Mouse (Mus musculus): Measurements from ENCODE around the gene Olfr434.
"Not testable (repeated sequence)": the region's sequence is repeated elsewhere in the genome, so short reads cannot be mapped to it uniquely, and the experiment has no call there.

Olfr434 gene

DNA sequence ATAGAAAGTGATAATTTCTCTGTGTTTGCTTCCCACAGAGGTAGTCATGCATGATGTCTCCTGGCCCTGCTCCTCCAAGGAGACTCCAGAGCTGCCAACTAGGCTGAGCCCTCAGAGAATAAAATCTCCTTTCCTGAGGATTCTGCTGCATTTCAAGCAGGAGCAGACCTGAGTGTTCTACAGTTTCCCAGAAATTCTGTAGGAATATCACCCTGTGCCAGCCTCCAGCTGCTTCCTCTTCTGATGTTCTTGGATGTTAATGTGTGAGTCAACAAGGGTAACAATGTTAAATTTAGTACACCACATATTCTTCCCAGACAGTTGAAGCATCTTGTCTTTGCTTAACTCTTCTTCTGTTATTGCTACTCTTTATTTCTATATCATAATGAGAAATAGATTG is at the start of gene Olfr434:
Gene Olfr434 (plus strand): TSS at position 149 of the 400 bp plus-strand sequence.
- DNase-seq (ENCODE audit: low read depth): not testable (repeated sequence)

DNA sequence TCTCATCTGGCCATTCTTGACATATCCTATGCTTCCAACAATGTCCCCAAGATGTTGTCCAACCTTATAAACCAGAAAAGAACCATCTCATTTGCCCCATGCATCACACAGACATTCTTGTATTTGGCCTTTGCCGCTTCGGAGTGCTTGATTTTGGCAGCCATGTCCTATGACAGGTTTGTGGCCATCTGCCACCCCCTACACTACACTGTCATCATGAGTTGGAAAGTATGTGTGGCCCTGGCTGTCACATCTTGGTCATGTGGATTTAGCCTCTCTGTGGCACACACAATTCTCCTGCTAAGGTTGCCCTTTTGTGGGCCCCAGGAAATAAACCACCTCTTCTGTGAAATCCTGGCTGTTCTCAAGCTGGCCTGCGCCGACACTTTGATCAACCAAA is 45.6 kb upstream of the Olfr434 start:
- DNase-seq (ENCODE audit: low read depth): no peak

DNA sequence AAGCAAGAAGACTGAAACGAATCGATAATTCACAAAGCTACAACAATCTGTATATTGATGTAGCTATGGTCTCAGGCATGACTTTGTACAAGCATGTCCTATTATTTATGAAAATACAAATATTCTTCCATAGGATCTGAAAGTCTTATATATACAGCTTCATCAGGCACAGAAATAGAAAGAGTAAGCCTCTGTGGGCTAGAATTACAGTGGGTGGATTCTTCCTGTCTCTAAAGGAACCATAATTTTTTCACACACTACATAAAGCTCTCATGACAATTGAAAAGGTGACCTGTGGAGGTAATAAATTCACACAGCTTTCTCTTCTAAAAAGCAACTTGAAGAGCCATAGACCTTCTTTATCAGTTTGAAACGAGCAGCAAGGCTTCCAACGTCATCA is 41.0 kb upstream of the Olfr434 start, which contains the start of gene Olfr13:
Gene Olfr13 (plus strand): TSS at position 301 of the 400 bp plus-strand sequence.
- DNase-seq (ENCODE audit: low read depth): no peak

DNA sequence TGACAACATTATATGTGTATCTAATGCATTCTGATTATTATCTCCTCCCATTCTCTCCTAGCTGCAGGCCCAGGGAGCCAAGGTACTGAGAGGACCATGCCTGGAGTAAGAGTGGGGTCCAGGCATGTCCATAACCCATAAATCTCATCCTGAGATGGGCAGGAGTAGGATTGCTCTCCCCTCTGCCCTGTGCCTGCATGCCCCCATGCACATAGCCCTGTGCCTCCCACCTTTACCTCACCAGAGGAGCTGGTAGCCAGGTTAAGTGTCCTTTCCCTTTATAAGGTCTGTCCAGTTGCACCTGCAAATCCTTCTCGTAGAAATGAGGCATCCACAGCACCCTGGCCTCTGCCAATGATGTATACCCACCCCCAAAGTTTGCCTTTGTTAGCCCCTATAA is 34.7 kb upstream of the Olfr434 start:
- no peak for DNase-seq (ENCODE audit: low read depth)

DNA sequence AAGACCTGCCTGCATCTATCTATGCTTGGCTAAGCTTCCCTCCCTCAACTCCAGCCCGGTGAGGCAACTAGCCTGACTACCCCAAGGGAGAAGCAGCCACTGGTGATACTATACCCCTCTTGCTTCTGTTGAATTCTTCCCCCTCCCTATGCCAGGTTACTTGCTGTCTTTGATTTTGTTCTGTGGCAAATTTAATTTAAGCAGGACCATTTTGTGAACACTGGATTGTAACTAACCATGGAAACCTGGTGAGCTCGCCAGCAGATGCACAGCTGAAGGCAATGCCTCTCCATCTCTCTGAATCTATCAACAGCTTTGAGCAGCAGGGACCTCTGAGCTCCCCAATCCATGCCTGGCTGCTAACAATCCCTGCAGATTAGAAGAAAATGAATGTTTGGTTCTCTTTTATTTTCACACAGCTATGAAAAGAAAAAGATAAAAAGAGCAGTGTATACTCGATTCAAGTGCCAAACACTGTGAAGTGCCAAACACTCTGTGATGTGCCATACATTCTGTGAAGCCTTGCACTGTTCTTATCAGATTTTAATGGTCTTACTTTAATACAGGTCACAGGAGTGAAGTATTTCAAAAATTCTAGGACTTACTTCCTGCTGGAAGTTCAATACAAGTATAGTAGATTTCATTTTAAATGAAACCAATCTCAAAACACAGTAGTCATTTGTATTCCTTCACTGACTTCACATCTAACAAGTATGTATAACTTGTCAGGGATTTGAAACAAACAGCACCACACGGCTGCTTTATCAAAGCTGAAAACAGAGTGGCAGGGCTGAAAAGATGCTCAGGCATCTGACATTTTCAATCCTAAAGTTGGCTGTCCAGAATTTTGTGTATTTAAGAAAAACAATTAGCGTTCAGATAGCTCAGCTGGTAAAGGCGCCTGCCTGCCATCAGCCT is 34.0 kb upstream of the Olfr434 start:
- no peak for DNase-seq (ENCODE audit: low read depth)

DNA sequence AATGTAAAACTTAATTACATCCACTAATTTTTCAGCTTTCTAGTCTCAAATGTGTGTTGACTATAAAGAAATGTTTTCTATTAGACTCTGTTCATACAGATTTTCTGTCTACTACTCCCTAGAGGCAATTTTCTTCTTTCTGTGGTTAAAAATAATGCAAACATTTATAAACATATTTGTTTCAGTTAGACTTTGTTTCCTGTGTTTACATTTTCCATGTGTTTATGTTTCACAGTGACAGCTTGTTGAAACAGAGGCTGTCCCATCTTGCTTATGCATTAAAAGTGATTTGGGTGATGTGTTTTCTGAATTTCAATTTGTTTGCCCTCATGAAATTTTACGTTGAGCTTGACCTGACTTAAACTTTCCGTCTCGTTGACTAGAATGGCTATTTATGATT is 21.8 kb upstream of the Olfr434 start:
- no peak for DNase-seq (ENCODE audit: low read depth)

DNA sequence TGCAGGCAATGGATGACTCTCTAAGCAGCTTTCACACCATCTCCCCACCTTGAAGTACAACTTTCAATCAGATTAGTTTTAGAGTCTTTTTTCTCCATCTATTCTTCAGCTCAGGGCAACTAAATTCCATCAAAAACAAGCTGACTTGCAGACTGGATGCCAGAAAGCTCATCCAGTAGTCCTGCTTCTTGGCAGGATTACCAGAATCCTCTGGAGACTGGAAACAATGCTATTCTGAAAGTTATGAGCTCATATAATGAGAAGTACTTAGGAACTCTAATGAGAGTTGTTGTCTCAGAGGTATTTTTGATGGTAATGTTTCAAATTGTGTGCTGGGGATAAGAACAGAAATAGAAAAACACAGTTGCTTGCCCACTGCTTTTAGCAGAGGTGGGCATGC is 16.0 kb upstream of the Olfr434 start, which contains the start of gene Olfr435:
Gene Olfr435 (plus strand): TSS at position 366 of the 400 bp plus-strand sequence.
- DNase-seq (ENCODE audit: low read depth): no peak

DNA sequence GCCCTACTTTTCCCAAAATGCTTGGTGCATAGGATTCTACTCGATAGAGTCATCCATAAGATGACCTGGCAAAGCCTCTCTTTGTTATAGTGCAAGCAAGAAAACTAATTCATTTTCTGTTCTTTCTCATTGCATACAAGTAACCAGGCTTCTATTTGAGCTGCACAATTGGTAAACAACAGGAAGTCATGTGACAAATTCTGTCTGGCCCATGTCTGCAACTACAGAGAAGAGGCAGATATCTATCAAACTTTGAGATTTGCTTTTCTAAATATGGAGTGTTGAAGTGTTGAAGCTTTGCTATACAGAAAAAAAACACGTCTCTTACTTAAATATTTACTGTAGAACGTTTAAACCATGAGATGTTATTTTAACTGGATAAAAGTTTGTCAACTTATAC is 14.7 kb upstream of the Olfr434 start:
- no peak for DNase-seq (ENCODE audit: low read depth)

DNA sequence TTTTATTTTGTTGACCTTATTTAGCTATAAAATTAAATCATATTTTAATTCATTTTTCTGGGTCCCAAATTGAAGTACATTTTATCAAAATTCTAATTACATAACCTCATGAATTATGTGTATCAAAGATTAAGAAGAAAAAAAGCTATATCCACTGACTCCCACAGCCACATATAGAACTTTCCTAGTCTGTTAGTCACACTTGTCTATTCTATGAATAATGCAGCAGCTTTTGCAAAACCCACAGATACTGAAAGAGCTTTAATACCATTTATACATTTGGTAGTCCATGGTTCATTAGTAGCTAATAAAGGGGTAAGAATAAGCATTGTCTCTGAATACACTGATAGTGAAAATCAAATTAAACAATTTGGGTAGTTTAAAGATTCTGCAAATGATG is 10.0 kb upstream of the Olfr434 start:
- DNase-seq (ENCODE audit: low read depth): no peak

DNA sequence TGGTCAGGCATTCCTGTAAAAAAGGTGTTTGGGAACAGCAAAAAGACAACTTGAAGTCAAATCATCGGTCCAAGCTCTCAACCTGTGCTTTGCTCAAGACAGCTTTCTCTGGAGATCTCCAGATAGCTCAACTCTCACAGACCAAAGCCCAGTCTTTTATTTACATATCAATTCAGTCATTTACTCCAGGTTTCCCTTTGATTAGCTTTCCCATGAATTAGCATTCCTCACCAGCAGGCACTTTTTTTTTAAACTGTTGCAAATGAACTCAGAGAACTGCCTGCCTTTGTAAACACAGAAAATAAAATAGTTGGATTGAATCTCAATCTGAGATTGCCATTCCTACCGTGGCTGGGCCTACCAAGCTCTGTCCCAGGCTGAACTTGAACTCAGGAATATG is 7.5 kb upstream of the Olfr434 start:
- DNase-seq (ENCODE audit: low read depth): no peak

DNA sequence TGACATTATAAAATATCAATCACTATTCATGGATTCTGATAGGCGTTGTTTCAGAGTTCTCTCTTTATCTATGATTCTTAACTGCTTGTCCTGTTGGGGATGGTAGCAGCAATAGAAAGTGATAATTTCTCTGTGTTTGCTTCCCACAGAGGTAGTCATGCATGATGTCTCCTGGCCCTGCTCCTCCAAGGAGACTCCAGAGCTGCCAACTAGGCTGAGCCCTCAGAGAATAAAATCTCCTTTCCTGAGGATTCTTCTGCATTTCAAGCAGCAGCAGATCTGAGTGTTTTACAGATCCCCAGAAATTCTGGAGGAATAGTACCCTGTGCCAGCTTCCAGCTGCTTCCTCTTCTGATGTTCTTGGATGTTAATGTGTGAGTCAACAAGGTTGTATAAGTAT is 18.4 kb downstream of the Olfr434 start, which contains the start of gene Olfr47:
Gene Olfr47 (plus strand): TSS at position 275 of the 400 bp plus-strand sequence.
- not testable (repeated sequence) for DNase-seq (ENCODE audit: low read depth)

DNA sequence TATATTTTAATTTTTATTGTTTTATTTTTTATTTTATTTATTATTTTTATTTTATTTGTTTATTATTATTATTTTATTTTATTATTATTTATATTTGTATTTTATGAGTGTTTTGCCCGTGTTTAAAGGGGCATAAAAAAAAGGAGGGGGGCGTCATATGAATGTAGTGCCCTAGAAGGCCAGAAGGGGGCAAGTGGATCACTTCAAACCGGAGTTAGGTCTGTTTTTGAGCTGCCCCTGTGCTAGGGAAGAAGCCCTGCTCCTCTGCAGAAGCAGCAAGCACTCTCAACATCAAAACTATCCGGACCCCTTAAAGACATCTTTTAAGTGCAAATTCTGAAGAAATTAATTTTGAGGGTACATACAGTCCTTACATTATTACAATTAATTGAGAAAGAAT is 29.2 kb downstream of the Olfr434 start:
- DNase-seq (ENCODE audit: low read depth): peak; percentile 36

DNA sequence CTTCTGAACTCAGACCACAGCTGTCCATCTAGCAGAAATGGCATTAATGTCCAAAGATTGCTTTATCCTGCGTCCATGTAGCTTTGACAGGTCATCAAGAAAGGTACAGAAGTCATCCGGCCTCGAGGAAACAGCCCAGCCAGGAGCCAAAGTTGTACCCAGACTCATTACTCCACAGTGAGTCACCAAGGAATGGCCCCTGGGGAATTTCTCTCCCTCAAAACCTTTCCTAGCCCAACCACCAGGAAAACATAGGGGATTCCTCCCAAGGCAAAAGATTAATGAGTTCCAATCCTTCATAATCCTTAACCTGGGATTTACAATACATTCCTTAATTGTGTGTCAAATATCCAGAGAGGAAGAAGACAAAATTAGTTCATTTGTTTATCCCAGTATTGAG is 34.6 kb downstream of the Olfr434 start:
- no peak for DNase-seq (ENCODE audit: low read depth)

DNA sequence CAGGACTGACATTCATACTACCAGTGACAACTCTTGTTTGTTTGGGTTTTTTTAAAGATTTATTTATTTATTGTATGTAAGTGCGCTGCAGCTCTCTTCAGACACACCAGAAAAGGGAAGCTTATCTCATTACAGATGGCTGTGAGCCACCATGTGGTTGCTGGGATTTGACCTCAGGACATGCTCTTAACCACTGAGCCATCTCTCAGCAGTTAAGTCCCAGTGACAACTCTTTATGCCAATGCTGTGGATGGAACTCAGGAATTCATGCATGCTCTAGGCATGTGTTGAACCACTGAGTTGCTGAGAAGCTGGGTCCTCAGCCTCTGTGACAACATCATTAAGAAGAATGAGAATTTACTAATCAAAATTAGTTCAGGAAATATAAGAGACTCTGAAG is 40.2 kb downstream of the Olfr434 start:
- peak; percentile 39 for DNase-seq (ENCODE audit: low read depth)

DNA sequence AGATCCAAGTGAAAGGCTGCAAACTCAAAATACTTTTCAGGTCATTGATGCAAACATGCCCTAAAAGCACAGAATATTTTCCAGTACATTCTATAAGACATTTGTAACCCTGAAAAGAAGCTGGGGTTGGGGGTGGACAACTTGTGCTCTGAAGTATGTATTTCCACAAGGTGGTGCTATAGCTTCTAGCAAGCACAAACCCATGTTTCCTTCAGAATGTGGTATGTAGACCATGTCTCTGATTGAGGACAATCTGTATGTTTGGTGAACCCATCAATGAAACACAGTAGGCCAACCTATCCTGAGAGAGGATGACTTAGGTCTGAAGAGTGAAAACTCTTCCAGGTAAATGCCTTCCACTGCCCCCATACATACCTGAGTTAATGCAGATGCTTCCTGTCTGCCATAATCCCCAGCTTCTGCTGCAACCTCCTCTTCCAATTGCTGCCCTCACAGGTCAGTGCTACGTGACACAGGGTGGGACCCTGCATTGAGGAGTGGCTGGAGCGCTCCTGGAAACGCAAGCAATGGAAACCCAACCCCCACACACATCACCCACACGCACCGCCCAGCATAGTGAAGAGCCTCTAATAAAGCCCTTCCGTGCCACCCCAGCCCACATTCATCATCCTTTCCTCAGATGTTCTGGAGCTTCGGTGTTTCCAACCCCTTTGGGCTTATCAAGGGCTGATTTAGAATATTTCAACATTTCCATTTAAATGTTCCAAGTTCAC is 41.5 kb downstream of the Olfr434 start:
- peak; percentile 49 for DNase-seq (ENCODE audit: low read depth)

DNA sequence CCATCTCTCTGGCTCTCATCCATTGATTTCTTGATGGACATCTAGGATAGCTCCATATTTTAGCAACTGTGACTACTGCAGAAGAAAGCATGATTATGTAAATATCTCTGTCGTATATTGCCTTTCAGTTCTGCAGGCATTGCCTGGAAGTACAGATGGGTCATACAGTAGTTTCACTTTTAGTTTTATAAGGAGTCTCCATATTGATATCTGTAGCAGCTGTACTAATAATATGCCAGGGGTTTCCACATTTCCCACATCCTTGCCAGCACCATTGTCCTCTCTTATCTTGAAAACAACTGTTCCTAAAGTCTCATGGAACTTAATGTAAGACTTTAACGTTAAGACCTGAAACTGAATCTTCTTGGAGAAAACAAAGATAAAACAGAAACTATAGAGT is 47.9 kb downstream of the Olfr434 start:
- peak; percentile 10 for DNase-seq (ENCODE audit: low read depth)

DNA sequence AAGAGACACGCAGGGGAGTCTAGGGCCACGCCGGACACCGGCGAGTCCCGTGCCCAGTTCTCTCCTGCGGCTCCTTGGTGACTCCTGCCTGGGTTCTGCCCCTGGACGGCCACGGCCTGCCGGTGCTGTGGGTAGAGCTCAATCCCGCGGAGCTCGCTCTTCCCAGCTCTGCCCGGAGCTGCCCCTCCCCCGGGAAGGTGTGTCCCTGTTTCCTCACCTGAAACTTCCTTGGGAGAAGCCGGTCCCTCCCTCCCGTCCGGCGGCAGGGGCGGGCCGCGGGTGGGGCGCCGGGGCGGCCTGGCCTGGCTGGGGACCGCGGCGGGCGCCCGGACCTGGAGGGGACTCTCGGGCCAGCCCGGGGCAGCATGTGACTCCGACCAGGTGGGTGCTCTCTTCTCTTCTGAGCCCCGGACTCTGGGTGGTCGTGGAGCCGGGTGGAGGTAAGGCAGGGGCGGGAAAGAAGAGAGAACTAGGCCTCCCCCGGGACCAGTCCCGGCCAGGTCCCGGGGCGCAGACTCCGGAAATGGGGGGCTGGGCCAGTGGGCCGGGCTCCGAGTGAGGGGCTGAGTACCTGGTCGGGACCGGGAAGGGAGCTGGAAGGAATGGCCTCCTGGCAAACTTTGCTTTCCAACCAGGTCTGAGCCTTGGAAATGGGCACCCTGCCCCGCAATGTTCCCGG is 52.7 kb downstream of the Olfr434 start, which contains the start of gene Arhgef5:
Gene Arhgef5 (plus strand): TSS at position 220 of the 679 bp plus-strand sequence.
- no peak for DNase-seq (ENCODE audit: low read depth)

DNA sequence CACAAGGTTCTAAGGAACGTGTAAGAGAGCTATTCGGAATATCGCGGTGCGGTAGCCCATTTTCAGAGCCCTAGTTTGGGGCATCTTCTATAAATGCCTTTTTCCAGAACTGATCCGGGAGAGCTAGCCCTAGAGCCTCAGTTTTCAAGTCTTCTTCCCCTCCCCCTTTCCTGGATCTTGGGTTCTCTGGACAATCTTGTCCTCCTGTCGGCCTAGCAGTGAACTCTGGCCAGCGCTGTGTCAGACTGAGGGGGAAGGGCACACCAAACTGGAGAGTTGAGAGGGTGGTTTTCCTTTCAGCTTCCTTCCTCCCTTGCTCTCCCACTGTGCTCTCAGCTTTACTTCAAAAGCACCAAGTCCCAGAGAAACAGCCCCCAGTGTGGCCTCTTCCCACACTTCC is 53.5 kb downstream of the Olfr434 start:
- DNase-seq (ENCODE audit: low read depth): peak; percentile 9
